Mouse (Mus musculus) MN1 (cell line): ENCODE results near the gene Nfkb2.

ENCODE experiments used
- DNase-seq: peaks from one replicate; pipeline ENCODE4 v3.0.0-alpha.2; 2016; ENCODE audit warnings: low spot score

Nfkb2 gene

GRCm38 (mm10) chr19:46322996-46323572 lies 19.0 kb downstream of the Nfkb2 start:
- no peak for DNase-seq

GRCm38 (mm10) chr19:46323716-46324115 lies 19.6 kb downstream of the Nfkb2 start:
- no peak for DNase-seq

DNA sequence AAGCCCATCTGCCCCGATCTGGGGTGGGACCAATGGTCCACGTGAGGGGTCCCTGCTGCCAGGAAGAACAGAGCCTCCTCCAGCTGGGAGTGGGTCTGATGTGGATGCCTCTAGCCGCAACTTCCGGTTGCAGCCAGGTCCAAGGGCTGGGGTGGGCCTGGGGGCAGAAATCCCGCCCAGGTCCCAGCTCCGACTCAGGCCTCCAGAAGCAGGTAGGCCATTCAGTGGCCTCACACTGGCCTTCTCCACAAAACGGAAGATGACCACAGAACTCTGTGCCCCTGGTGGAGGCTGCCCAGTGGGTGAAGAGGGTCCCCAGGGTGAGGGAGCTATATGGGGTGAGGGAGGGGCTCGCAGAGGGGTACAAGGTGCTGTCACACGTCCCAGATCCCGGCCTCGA lies 20.2 kb downstream of the Nfkb2 start:
- DNase-seq: no peak

DNA sequence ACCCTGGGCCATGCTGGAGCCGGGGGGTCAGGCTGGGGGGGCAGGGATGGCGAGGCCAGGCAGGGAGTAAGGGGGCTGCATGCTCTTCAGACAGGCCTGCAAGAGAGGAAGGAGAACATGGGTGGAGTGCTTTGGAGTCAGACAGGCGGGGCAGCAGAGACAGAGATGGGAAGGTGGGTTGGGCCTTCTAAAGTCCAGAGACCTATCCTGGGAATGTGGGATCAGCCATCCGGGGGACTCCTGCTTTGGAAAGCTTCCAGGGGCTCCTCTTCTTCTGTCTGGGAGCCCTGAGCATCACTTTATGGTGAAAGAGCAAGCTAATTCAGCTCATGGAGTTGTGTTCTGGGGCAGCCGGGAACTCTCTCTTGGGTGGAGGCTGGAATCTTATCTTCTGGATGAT lies 20.8 kb downstream of the Nfkb2 start:
- DNase-seq: no peak

GRCm38 (mm10) chr19:46326019-46326755 lies 22.1 kb downstream of the Nfkb2 start:
- DNase-seq: peak; percentile 23

- DNase-seq: peak; percentile 59
Observed at GRCm38 (mm10) chr19:46326756-46327305, 22.7 kb downstream of the Nfkb2 start, which contains the start of gene Psd. Psd (minus strand) TSS chr19:46327156.

- DNase-seq: no peak
Observed at GRCm38 (mm10) chr19:46327531-46328064, 23.5 kb downstream of the Nfkb2 start.

DNA sequence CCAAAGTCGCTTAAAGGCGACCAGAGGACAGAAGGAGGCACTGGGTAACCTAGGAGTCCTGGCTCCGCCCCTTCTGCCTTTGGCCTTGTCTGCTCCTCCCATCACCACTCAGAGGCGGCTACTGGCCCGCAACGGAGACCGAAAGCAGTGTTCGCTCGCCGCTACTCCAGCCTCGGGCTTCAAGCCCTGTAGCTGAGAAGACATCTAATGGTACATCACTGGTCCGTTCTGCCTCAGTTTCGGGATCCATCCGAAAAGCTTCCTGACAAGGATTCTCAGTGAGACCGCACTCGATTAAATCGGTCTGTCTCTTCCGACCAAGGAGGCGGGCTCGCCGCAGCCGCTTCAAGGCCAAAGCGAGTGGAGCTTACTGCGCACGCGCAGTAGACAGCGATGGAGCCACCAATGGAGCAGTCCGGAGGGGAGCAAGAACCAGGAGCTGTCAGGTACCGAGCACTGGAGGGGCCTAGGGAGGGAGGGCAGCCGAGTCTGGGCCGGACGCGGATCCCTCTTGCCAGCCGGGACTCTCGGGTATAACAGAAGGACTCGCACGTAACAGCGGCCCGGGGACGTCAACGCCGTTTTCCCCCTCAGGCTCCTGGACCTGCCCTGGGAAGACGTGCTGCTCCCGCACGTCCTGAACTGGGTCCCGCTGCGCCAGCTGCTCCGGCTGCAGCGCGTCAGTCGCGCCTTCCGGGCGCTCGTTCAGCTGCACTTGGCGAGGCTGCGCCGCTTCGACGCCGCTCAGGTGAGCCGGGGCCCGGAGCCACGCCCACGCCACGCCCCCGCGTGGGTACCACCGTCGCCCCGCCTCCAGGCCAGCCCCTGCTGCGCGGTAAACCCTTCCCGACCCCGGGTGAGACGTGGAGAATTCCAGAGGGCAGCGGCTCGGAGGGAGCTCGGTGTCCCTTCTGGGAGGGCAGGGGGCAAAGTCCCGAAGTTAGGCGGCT lies 24.2 kb downstream of the Nfkb2 start, which contains the start of gene Fbxl15:
Gene Fbxl15 (plus strand): TSS at position 104 of the 950 bp plus-strand sequence.
- peak; percentile 90 for DNase-seq

- no peak for DNase-seq
Observed at GRCm38 (mm10) chr19:46329031-46329641, 25.0 kb downstream of the Nfkb2 start.

DNA sequence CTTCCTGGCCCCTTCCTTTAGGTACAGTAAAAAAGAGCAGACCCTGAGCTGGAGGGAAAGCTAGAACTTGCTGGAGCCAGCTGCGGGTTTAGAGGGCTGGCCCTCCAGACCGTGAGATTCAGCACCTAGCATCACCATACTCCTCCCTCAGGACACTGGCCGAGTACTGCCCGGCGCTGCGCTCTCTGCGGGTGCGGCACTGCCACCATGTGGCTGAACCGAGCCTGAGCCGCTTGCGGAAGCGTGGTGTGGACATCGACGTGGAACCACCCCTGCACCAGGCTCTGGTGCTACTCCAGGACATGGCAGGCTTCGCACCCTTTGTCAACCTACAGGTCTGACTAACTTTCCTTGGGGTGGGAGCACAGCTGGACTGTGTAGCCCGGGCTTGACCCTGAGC lies 25.8 kb downstream of the Nfkb2 start:
- DNase-seq: peak; percentile 85

DNA sequence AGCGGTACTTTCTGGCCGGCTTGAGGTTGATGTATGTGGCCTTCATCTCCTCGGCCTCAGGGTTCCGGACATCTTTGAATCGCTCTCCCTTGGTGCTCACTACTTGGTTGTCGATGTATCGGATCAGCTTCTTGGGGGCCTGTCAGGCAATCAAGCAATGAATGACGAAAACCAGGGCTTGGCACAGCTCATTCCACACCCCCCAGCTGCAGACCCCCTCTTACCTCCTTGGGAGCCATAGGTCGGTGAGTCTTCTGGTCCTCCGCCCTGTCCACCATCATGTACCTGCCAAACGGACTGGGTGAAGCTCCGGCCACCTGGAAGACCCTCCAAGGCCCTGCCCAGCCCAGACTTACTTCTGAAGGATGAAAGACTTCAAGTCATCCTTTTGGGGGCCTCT lies 26.6 kb downstream of the Nfkb2 start:
- no peak for DNase-seq

DNA sequence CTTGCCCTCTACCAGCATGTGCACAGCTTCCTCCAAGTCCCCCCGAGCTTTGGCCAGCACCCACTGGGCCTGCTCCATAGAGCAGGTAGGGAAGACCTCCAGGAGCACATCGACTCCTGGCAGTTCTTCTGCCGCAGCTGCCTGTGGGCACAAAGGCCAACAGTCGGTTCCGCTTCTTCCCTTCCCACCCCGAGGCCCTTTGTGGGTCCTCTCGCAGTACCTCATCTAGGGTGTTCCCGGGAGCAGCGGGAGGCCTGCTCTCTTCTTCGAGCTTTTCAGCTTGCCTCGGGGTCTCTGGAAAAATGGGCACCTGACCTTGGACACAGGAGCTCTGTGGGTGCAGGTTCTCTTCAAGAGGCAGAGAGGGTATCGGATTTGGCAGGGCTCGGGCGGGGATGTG lies 27.2 kb downstream of the Nfkb2 start:
- no peak for DNase-seq

- no peak for DNase-seq
Observed at GRCm38 (mm10) chr19:46331936-46332335, 27.8 kb downstream of the Nfkb2 start.

- no peak for DNase-seq
Observed at GRCm38 (mm10) chr19:46332721-46333339, 28.7 kb downstream of the Nfkb2 start.

DNA sequence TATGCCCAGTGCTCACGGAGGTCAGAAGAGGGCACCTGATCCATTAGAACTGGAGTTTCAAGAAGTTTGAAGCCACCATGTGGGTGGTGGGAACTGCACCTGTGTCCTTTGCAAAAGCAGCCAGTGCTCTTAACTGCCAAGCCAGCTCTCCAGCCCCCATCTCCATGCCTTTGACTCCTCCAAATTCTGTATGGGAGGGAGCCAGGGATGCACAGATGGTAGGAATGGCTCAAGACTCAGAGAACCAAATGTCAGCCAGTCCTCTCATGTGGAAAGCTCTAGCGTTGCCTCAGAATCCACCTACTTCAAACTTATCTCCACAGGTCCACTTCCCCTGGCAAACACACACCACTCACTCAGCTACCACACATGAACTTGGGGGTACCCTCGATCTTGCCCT lies 29.8 kb downstream of the Nfkb2 start:
- no peak for DNase-seq

- DNase-seq: no peak
Observed at GRCm38 (mm10) chr19:46337719-46338330, 33.7 kb downstream of the Nfkb2 start.

- peak; percentile 94 for DNase-seq
Observed at GRCm38 (mm10) chr19:46338331-46338936, 34.3 kb downstream of the Nfkb2 start, which contains the start of gene Cuedc2. Cuedc2 (minus strand) TSS chr19:46338702.

DNA sequence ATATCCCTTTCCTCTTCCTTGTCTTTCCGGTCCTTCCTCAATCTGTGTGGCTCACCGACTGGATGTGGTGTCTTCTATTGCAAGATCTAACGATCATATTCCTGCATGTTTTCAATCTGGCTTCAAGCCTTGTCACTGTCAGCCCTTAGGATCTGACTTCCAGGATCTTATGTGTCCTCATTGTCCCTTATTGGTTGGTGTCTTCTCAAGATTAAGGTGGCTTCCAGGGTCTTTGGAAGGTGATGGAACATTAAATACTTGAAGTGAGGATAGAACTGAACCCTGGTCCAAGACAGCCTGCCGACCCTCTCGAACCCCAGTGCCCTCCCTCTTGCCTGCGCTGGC lies 34.8 kb downstream of the Nfkb2 start:
- DNase-seq: no peak

DNA sequence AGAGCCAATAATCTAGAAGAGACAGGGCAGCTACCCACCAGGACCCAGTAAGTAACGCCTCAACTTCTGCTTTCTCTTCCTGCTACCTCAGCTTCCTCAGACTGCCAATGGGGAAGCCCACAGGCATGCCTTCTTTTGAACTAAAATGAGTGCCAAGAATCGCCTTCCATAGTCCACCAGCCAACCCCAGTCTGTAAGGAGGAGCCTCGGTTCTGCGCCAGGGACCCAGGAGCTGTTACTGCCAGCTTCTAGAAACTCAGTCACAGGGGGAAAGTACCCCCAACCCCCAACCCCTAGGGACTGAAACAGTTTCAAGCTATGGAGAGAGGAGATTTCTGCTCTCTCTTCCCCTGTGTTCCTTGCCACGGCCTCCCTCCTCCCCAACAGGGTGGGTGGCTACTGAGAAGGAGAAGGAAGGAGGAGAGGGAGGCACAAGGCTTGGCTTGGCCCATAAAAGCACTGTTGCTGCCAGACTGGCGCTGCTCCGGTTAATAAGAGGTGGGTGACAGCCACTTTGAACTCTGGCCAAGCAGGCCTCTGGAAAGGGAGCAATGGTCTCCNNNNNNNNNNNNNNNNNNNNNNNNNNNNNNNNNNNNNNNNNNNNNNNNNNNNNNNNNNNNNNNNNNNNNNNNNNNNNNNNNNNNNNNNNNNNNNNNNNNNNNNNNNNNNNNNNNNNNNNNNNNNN lies 35.3 kb downstream of the Nfkb2 start:
- DNase-seq: peak; percentile 46
